Mouse (Mus musculus) ovary, postnatal 14 days (tissue): Measurements from ENCODE around the gene Zfp456.
"Not testable (repeated sequence)": the region's sequence is repeated elsewhere in the genome, so short reads cannot be mapped to it uniquely, and the experiment has no call there.

Source experiments
- DNase-seq: peaks from one replicate; pipeline ENCODE4 v3.0.0; 2022; ENCODE audit warnings: low spot score

Gene Zfp456

GRCm38 (mm10) chr13:67375050-67375911 lies at the start of gene Zfp456, which contains the start of gene Gm28041:
TSS of gene Zfp456 (minus strand) at chr13:67375810.
TSS of gene Gm28041 (minus strand) at chr13:67375733.
- DNase-seq = peak; percentile 47

- DNase-seq = not testable (repeated sequence)
Observed at GRCm38 (mm10) chr13:67422532-67422931, 46.9 kb upstream of the Zfp456 start.

- peak; percentile 5 for DNase-seq
Observed at GRCm38 (mm10) chr13:67421207-67421857, 45.7 kb upstream of the Zfp456 start, which contains the start of gene Zfp459. TSS of gene Zfp459 (minus strand) at chr13:67421418.

GRCm38 (mm10) chr13:67420558-67421206 lies 45.1 kb upstream of the Zfp456 start:
- DNase-seq = no peak

- no peak for DNase-seq
Observed at GRCm38 (mm10) chr13:67416811-67417210, 41.2 kb upstream of the Zfp456 start.

- DNase-seq = no peak
Observed at GRCm38 (mm10) chr13:67415759-67416158, 40.1 kb upstream of the Zfp456 start.

- DNase-seq = not testable (repeated sequence)
Observed at GRCm38 (mm10) chr13:67413634-67414033, 38.0 kb upstream of the Zfp456 start.

- DNase-seq = peak; percentile 45
Observed at GRCm38 (mm10) chr13:67399183-67399903, 23.7 kb upstream of the Zfp456 start, which contains the start of gene Zfp429. TSS of gene Zfp429 (minus strand) at chr13:67399819.

- not testable (repeated sequence) for DNase-seq
Observed at GRCm38 (mm10) chr13:67376255-67376654, 645 bp upstream of the Zfp456 start.

GRCm38 (mm10) chr13:67360131-67360744 lies 15.4 kb downstream of the Zfp456 start, which contains the start of the genes Gm28044 and Zfp953:
TSS of gene Gm28044 (minus strand) at chr13:67360536.
TSS of gene Zfp953 (minus strand) at chr13:67360605.
- DNase-seq = peak; percentile 88

- no peak for DNase-seq
Observed at GRCm38 (mm10) chr13:67351854-67352253, 23.8 kb downstream of the Zfp456 start.

GRCm38 (mm10) chr13:67343422-67343821 lies 32.2 kb downstream of the Zfp456 start:
- no peak for DNase-seq

- DNase-seq = peak; percentile 1
Observed at GRCm38 (mm10) chr13:67332877-67333276, 42.7 kb downstream of the Zfp456 start.

GRCm38 (mm10) chr13:67332019-67332724 lies 43.4 kb downstream of the Zfp456 start, which contains the start of gene Zfp595:
TSS of gene Zfp595 (minus strand) at chr13:67332570.
- DNase-seq = peak; percentile 75
